Mouse (Mus musculus) embryonic facial prominence, embryonic 12.5 days (tissue): ENCODE measurements around the gene Ccdc167. TPM values are rescaled to one million over a fixed set of nuclear protein-coding genes. Genes with fewer than 3 reads are reported as not detected.
"Not testable (repeated sequence)": the region's sequence is repeated elsewhere in the genome, so short reads cannot be mapped to it uniquely, and the experiment has no call there.

Experiments
- ATAC-seq: fragments of 200-750 bp; cut with Nextera tagmentation; 2 replicates; pipeline ENCODE4 v1.8.0; 2017; ENCODE audit not compliant: insufficient number of reproducible peaks, insufficient read depth, low FRiP score, low TSS enrichment
- H3K27ac ChIP-seq: fragments of 300-500 bp; sonication (generic); 2 replicates; pipeline ENCODE4 v1.5.1; 2016; ENCODE audit warnings: mild to moderate bottlenecking
- H3K27me3 ChIP-seq: fragments of 300-500 bp; sonication (generic); 2 replicates; pipeline ENCODE4 v1.6.1; 2016; ENCODE audit warnings: mild to moderate bottlenecking, moderate library complexity
- H3K36me3 ChIP-seq: fragments of 300-500 bp; sonication (generic); 2 replicates; pipeline ENCODE4 v1.6.1; 2016; ENCODE audit warnings: mild to moderate bottlenecking
- H3K4me1 ChIP-seq: fragments of 300-500 bp; sonication (generic); 2 replicates; pipeline ENCODE4 v1.6.1; 2016
- H3K4me2 ChIP-seq: fragments of 300-500 bp; sonication (generic); replicated peaks from 2 replicates; pipeline ENCODE4 v1.6.1; 2016; ENCODE audit warnings: mild to moderate bottlenecking, moderate library complexity
- H3K4me3 ChIP-seq: fragments of 300-500 bp; sonication (generic); 2 replicates; pipeline ENCODE4 v1.5.1; 2016; ENCODE audit warnings: mild to moderate bottlenecking
- H3K9ac ChIP-seq: fragments of 300-500 bp; sonication (generic); 2 replicates; pipeline ENCODE4 v1.6.1; 2016; ENCODE audit warnings: mild to moderate bottlenecking, moderate library complexity
- H3K9me3 ChIP-seq: fragments of 300-500 bp; sonication (generic); 2 replicates; pipeline ENCODE4 v1.6.1; 2016; ENCODE audit warnings: mild to moderate bottlenecking, moderate library complexity
- WGBS: fragments of 180-500 bp; shearing (Covaris S2); methylation state at CpG from one replicate; pipeline ENCODE4 v1.1.7; 2016; 5-methylcytosine and 5-hydroxymethylcytosine counted together
- polyA plus RNA-seq: library from polyadenylated mRNA; unstranded; fragments of >200 nt; fragmentation: Nextera tagmentation; extraction: Ambion mirVana; gene quantifications from 2 replicates; pipeline ENCODE4 v1.2.1, GENCODE M21; 2016

Gene Ccdc167
- polyA plus RNA-seq, 1 experiment from 2014 or later: 15.9 TPM

- H3K4me2 ChIP-seq: no peak overlapping the region
- 0 out of 2 replicates have a peak, but pooled peaks cover 5% of the 10 kb centered on the region for H3K36me3 ChIP-seq
- H3K27ac ChIP-seq: no peak overlapping the region
- no peaks in the 10 kb centered on the region for H3K9me3 ChIP-seq
- no peak overlapping the region for H3K9ac ChIP-seq
- no peak overlapping the region for H3K4me3 ChIP-seq
- no peaks in the 10 kb centered on the region for H3K27me3 ChIP-seq
- 84% methylated on average over 8 of the region's 8 CpGs for WGBS
- H3K4me1 ChIP-seq: peaks cover 7% of the 10 kb centered on the region; the same call in 1 of the 2 replicates
- no peak for ATAC-seq
These were observed 1.8 kb upstream of the Ccdc167 start for GRCm38 (mm10) chr17:29718660-29719059.

GRCm38 (mm10) chr17:29713734-29714133, 3.1 kb downstream of the Ccdc167 start:
- H3K36me3 ChIP-seq, H3K4me3 ChIP-seq, H3K9me3 ChIP-seq, H3K4me2 ChIP-seq, H3K27me3 ChIP-seq, H3K9ac ChIP-seq, H3K27ac ChIP-seq, ATAC-seq: not testable (repeated sequence)
- peaks cover 23% of the 10 kb centered on the region for H3K4me1 ChIP-seq
- 94% methylated on average over 4 of the region's 4 CpGs for WGBS

GRCm38 (mm10) chr17:29712565-29712964, 4.3 kb downstream of the Ccdc167 start:
- H3K36me3 ChIP-seq: peaks cover 10% of the 10 kb centered on the region; the same call in 1 of the 2 replicates
- H3K9me3 ChIP-seq: no peaks in the 10 kb centered on the region
- peaks cover 23% of the 10 kb centered on the region for H3K4me1 ChIP-seq
- WGBS: 74% methylated on average over 7 of the region's 7 CpGs
- H3K4me3 ChIP-seq: no peak overlapping the region
- H3K9ac ChIP-seq: no peak overlapping the region
- H3K4me2 ChIP-seq: no peak overlapping the region
- no peak for ATAC-seq
- H3K27ac ChIP-seq: no peak overlapping the region
- H3K27me3 ChIP-seq: no peaks in the 10 kb centered on the region

GRCm38 (mm10) chr17:29711745-29712431, 5.0 kb downstream of the Ccdc167 start:
- 77% methylated on average over 8 of the region's 8 CpGs for WGBS
- Histone ChIP-seq H3K4me3 (no peak overlapping the region), H3K4me1 (peaks cover 26% of the 10 kb centered on the region), H3K9ac (no peak overlapping the region), H3K36me3 (peaks cover 10% of the 10 kb centered on the region; the same call in 1 of the 2 replicates), H3K4me2 (no peak overlapping the region), H3K27me3 (no peaks in the 10 kb centered on the region), H3K9me3 (no peaks in the 10 kb centered on the region), H3K27ac (0 out of 2 replicates have a peak overlapping the region, but pooled peaks have one; percentile 12)
- no peak for ATAC-seq

GRCm38 (mm10) chr17:29711076-29711744, 5.6 kb downstream of the Ccdc167 start:
- ATAC-seq: no peak
- WGBS: 81% methylated on average over 19 of the region's 19 CpGs
- no peaks in the 10 kb centered on the region for H3K27me3 ChIP-seq
- H3K9me3 ChIP-seq: no peaks in the 10 kb centered on the region
- no peak overlapping the region for H3K4me3 ChIP-seq
- peaks cover 10% of the 10 kb centered on the region; the same call in 1 of the 2 replicates for H3K36me3 ChIP-seq
- H3K4me2 ChIP-seq: no peak overlapping the region
- H3K9ac ChIP-seq: no peak overlapping the region
- H3K27ac ChIP-seq: no peak overlapping the region
- peaks cover 30% of the 10 kb centered on the region for H3K4me1 ChIP-seq

GRCm38 (mm10) chr17:29710562-29711044, 6.2 kb downstream of the Ccdc167 start:
- Histone ChIP-seq H3K4me3 (no peak overlapping the region), H3K27ac (no peak overlapping the region), H3K27me3 (no peaks in the 10 kb centered on the region), H3K4me1 (peaks cover 28% of the 10 kb centered on the region), H3K4me2 (no peak overlapping the region), H3K36me3 (peaks cover 10% of the 10 kb centered on the region; the same call in 1 of the 2 replicates), H3K9me3 (no peaks in the 10 kb centered on the region), H3K9ac (no peak overlapping the region)
- no peak for ATAC-seq
- 77% methylated on average over 11 of the region's 11 CpGs for WGBS

GRCm38 (mm10) chr17:29708783-29709182, 8.1 kb downstream of the Ccdc167 start:
- Histone ChIP-seq H3K4me2 (no peak overlapping the region), H3K9ac (no peak overlapping the region), H3K27me3 (no peaks in the 10 kb centered on the region), H3K9me3 (no peaks in the 10 kb centered on the region), H3K27ac (no peak overlapping the region), H3K4me3 (no peak overlapping the region), H3K36me3 (peaks cover 10% of the 10 kb centered on the region), H3K4me1 (peaks cover 28% of the 10 kb centered on the region)
- no peak for ATAC-seq
- 76% methylated on average over 5 of the region's 5 CpGs for WGBS

- Histone ChIP-seq H3K27me3 (no peaks in the 10 kb centered on the region), H3K36me3 (peaks cover 27% of the 10 kb centered on the region), H3K27ac (no peak overlapping the region), H3K4me3 (no peak overlapping the region), H3K9ac (no peak overlapping the region), H3K9me3 (no peaks in the 10 kb centered on the region), H3K4me1 (peaks cover 28% of the 10 kb centered on the region), H3K4me2 (no peak overlapping the region)
- WGBS: 48% methylated on average over 5 of the region's 5 CpGs
- no peak for ATAC-seq
These were observed 9.8 kb downstream of the Ccdc167 start for GRCm38 (mm10) chr17:29706981-29707545.

GRCm38 (mm10) chr17:29705881-29706280, 11.0 kb downstream of the Ccdc167 start:
- H3K27ac ChIP-seq: no peak overlapping the region
- peaks cover 28% of the 10 kb centered on the region for H3K4me1 ChIP-seq
- no peaks in the 10 kb centered on the region for H3K9me3 ChIP-seq
- peaks cover 39% of the 10 kb centered on the region for H3K36me3 ChIP-seq
- no peak overlapping the region for H3K9ac ChIP-seq
- no peak for ATAC-seq
- H3K4me3 ChIP-seq: no peak overlapping the region
- WGBS: 85% methylated on average over 5 of the region's 5 CpGs
- H3K4me2 ChIP-seq: no peak overlapping the region
- H3K27me3 ChIP-seq: no peaks in the 10 kb centered on the region

GRCm38 (mm10) chr17:29704781-29705180, 12.1 kb downstream of the Ccdc167 start:
- no peak overlapping the region for H3K27ac ChIP-seq
- 28% methylated on average over 3 of the region's 3 CpGs for WGBS
- no peaks in the 10 kb centered on the region for H3K9me3 ChIP-seq
- peaks cover 20% of the 10 kb centered on the region for H3K4me1 ChIP-seq
- H3K36me3 ChIP-seq: peaks cover 49% of the 10 kb centered on the region
- H3K27me3 ChIP-seq: no peaks in the 10 kb centered on the region
- H3K4me2 ChIP-seq: no peak overlapping the region
- H3K4me3 ChIP-seq: no peak overlapping the region
- no peak overlapping the region for H3K9ac ChIP-seq
- no peak for ATAC-seq

GRCm38 (mm10) chr17:29702938-29703710, 13.7 kb downstream of the Ccdc167 start:
- H3K36me3 ChIP-seq: peaks cover 62% of the 10 kb centered on the region
- WGBS: 84% methylated on average over 4 of the region's 4 CpGs

More at GRCm38 (mm10) chr17:29702938-29703710, 13.7 kb downstream of the Ccdc167 start:
- H3K4me1 ChIP-seq: peaks cover 12% of the 10 kb centered on the region
- H3K9me3 ChIP-seq: no peaks in the 10 kb centered on the region
- no peak overlapping the region for H3K9ac ChIP-seq
- H3K4me3 ChIP-seq: no peak overlapping the region
- H3K27ac ChIP-seq: no peak overlapping the region
- no peaks in the 10 kb centered on the region for H3K27me3 ChIP-seq
- ATAC-seq: no peak
- H3K4me2 ChIP-seq: no peak overlapping the region
